ENCODE assay signal across 18 mouse cellular contexts in genomic region chr11:36974142-36974541, GRCm38 (mm10).
"Had no signal": no experiment of that assay in that cellular context is flagged by ENCODE, and none has a peak within 500 bp of the region (broad histone marks: within the 10 kb centered on the region; RNA-seq: fewer than 3 reads in every experiment).

No protein-coding gene starts in this region.

- H3K9me3 ChIP-seq: liver, embryonic 15.5 days; midbrain, embryonic 10.5 days; midbrain, embryonic 13.5 days; midbrain, embryonic 15.5 days; neural tube, embryonic 12.5 days had no signal

- H3K27me3 ChIP-seq: liver, embryonic 15.5 days; midbrain, embryonic 13.5 days; midbrain, embryonic 15.5 days; neural tube, embryonic 12.5 days had no signal

- H3K9ac ChIP-seq: liver, embryonic 15.5 days; liver, postnatal 0 days; lung, embryonic 14.5 days; midbrain, embryonic 13.5 days; midbrain, embryonic 15.5 days; neural tube, embryonic 12.5 days had no signal

- H3K4me1 ChIP-seq: liver, embryonic 15.5 days; midbrain, embryonic 10.5 days; midbrain, embryonic 13.5 days; midbrain, embryonic 15.5 days; neural tube, embryonic 12.5 days had no signal

- H3K4me3 ChIP-seq: liver, embryonic 15.5 days; midbrain, embryonic 10.5 days; midbrain, embryonic 13.5 days; midbrain, embryonic 15.5 days; myocyte; neural tube, embryonic 12.5 days had no signal

- H3K4me2 ChIP-seq: liver, embryonic 15.5 days; lung, embryonic 14.5 days; midbrain, embryonic 13.5 days; midbrain, embryonic 15.5 days; neural tube, embryonic 12.5 days had no signal

- H3K36me3 ChIP-seq: liver, embryonic 15.5 days; midbrain, embryonic 10.5 days; midbrain, embryonic 13.5 days; midbrain, embryonic 15.5 days; neural tube, embryonic 12.5 days had no signal

- H3K27ac ChIP-seq: liver, embryonic 15.5 days; midbrain, embryonic 10.5 days; midbrain, embryonic 13.5 days; midbrain, embryonic 15.5 days; neural tube, embryonic 12.5 days had no signal

- DNase-seq: liver, postnatal 0 days; lung, embryonic 14.5 days; lung, postnatal 10 days; lung, postnatal 4 days; retina, postnatal 1 day; right cerebral cortex, adult 18-20 months; right cerebral cortex, postnatal 25 days; right cerebral cortex, postnatal 4 days; spleen, adult 18-20 months; thymus, adult 18-20 months; thymus, postnatal 14 days; thymus, postnatal 36 days had no signal

- ATAC-seq: liver, postnatal 0 days; midbrain, embryonic 13.5 days; midbrain, embryonic 15.5 days had no signal
